Mouse (Mus musculus): ENCODE data around the gene Gpkow.

Gpkow gene

GRCm38 (mm10) chrX:7696954-7697381 lies at the start of gene Gpkow:
Gene Gpkow, plus strand, starts transcription at chrX:7697131.
- peak; percentile 85 to 90 for DNase-seq

GRCm38 (mm10) chrX:7648671-7649304 lies 48.1 kb upstream of the Gpkow start:
- peak; percentile 91 to 93 for DNase-seq

GRCm38 (mm10) chrX:7657221-7657639 lies 39.7 kb upstream of the Gpkow start, which contains the start of gene Prickle3:
Gene Prickle3, plus strand, starts transcription at chrX:7657260.
- DNase-seq, result peak; percentile 57 to 67

GRCm38 (mm10) chrX:7658031-7658784 lies 38.7 kb upstream of the Gpkow start:
- peak; percentile 64 to 83 for DNase-seq

GRCm38 (mm10) chrX:7658785-7659589 lies 37.9 kb upstream of the Gpkow start:
- peak in 1 of 2 experiments; percentile 32 for DNase-seq

GRCm38 (mm10) chrX:7661086-7661485 lies 35.8 kb upstream of the Gpkow start:
- DNase-seq, result no peak

- no peak for DNase-seq
Observed at GRCm38 (mm10) chrX:7662936-7663335, 34.0 kb upstream of the Gpkow start.

- DNase-seq, result no peak
Observed at GRCm38 (mm10) chrX:7664791-7665190, 32.1 kb upstream of the Gpkow start.

GRCm38 (mm10) chrX:7665739-7666502 lies 31.0 kb upstream of the Gpkow start:
- DNase-seq, result no peak

- DNase-seq, result peak; percentile 48 to 54
Observed at GRCm38 (mm10) chrX:7670390-7670881, 26.5 kb upstream of the Gpkow start.

GRCm38 (mm10) chrX:7670921-7671623 lies 25.9 kb upstream of the Gpkow start, which contains the start of gene Plp2:
Gene Plp2, minus strand, starts transcription at chrX:7671390.
- DNase-seq, result peak in 1 of 2 experiments; percentile 25

- no peak for DNase-seq
Observed at GRCm38 (mm10) chrX:7672739-7673138, 24.2 kb upstream of the Gpkow start.

- DNase-seq, result no peak
Observed at GRCm38 (mm10) chrX:7673578-7674281, 23.2 kb upstream of the Gpkow start.

GRCm38 (mm10) chrX:7674284-7675000 lies 22.5 kb upstream of the Gpkow start:
- peak in 1 of 2 experiments; percentile 16 for DNase-seq

- no peak for DNase-seq
Observed at GRCm38 (mm10) chrX:7675001-7675380, 21.9 kb upstream of the Gpkow start.

GRCm38 (mm10) chrX:7678986-7679385 lies 17.9 kb upstream of the Gpkow start:
- DNase-seq, result no peak

GRCm38 (mm10) chrX:7679405-7680056 lies 17.4 kb upstream of the Gpkow start:
- peak; percentile 95 for DNase-seq

GRCm38 (mm10) chrX:7680057-7680412 lies 16.9 kb upstream of the Gpkow start:
- DNase-seq, result no peak

- DNase-seq, result peak; percentile 66 to 67
Observed at GRCm38 (mm10) chrX:7680864-7681263, 16.1 kb upstream of the Gpkow start, which contains the start of gene Magix. Gene Magix, minus strand, starts transcription at chrX:7681251.

GRCm38 (mm10) chrX:7688321-7688720 lies 8.6 kb upstream of the Gpkow start:
- DNase-seq, result no peak

All from kidney, adult 8-10 months (tissue).